Mouse (Mus musculus) heart, embryonic 13.5 days (tissue): Measurements from ENCODE around the gene Golga5. TPM values are rescaled to one million over a fixed set of nuclear protein-coding genes. Genes with fewer than 3 reads are reported as not detected.

ENCODE experiments used
- ATAC-seq: fragments of 200-750 bp; cut with Nextera tagmentation; 2 replicates; pipeline ENCODE4 v1.8.0; 2017; ENCODE audit warnings: moderate TSS enrichment; ENCODE audit not compliant: insufficient number of reproducible peaks, low FRiP score, low TSS enrichment; ENCODE audit errors: extremely low read depth
- H3K27ac ChIP-seq: fragments of 300-500 bp; sonication (generic); replicated peaks from 2 replicates; pipeline ENCODE4 v1.5.1; 2015; ENCODE audit warnings: moderate library complexity, mild to moderate bottlenecking, inconsistent platforms
- H3K27me3 ChIP-seq: fragments of 300-500 bp; sonication (generic); replicated peaks from 2 replicates; pipeline ENCODE4 v1.6.1; 2015; ENCODE audit warnings: mild to moderate bottlenecking, inconsistent platforms
- H3K36me3 ChIP-seq: fragments of 300-500 bp; sonication (generic); 2 replicates; pipeline ENCODE4 v1.6.1; 2015; ENCODE audit warnings: mild to moderate bottlenecking, inconsistent platforms
- H3K4me1 ChIP-seq: fragments of 300-500 bp; sonication (generic); 2 replicates; pipeline ENCODE4 v1.6.1; 2015; ENCODE audit warnings: inconsistent platforms
- H3K4me2 ChIP-seq: fragments of 300-500 bp; sonication (generic); 2 replicates; pipeline ENCODE4 v1.6.1; 2015; ENCODE audit warnings: inconsistent platforms, mild to moderate bottlenecking, moderate library complexity
- H3K4me3 ChIP-seq: fragments of 300-500 bp; sonication (generic); 2 replicates; pipeline ENCODE4 v1.5.1; 2015; ENCODE audit warnings: moderate library complexity, mild to moderate bottlenecking, inconsistent platforms
- H3K9ac ChIP-seq: fragments of 300-500 bp; sonication (generic); 2 replicates; pipeline ENCODE4 v1.6.1; 2015; ENCODE audit warnings: inconsistent platforms, mild to moderate bottlenecking, moderate library complexity
- H3K9me3 ChIP-seq: fragments of 300-500 bp; sonication (generic); 2 replicates; pipeline ENCODE4 v1.6.1; 2016; ENCODE audit warnings: inconsistent platforms
- WGBS: fragments of 180-500 bp; shearing (Covaris S2); methylation state at CpG from one replicate; pipeline ENCODE4 v1.1.7; 2015; ENCODE audit warnings: mixed read lengths; 5-methylcytosine and 5-hydroxymethylcytosine counted together
- polyA plus RNA-seq: library from polyadenylated mRNA; unstranded; fragments of >200 nt; fragmentation: Nextera tagmentation; extraction: Ambion mirVana; gene quantifications from 2 replicates; pipeline ENCODE4 v1.2.1, GENCODE M21; 2015

Golga5 gene
- 22.3 and 22.8 TPM in 2 replicates for polyA plus RNA-seq

DNA sequence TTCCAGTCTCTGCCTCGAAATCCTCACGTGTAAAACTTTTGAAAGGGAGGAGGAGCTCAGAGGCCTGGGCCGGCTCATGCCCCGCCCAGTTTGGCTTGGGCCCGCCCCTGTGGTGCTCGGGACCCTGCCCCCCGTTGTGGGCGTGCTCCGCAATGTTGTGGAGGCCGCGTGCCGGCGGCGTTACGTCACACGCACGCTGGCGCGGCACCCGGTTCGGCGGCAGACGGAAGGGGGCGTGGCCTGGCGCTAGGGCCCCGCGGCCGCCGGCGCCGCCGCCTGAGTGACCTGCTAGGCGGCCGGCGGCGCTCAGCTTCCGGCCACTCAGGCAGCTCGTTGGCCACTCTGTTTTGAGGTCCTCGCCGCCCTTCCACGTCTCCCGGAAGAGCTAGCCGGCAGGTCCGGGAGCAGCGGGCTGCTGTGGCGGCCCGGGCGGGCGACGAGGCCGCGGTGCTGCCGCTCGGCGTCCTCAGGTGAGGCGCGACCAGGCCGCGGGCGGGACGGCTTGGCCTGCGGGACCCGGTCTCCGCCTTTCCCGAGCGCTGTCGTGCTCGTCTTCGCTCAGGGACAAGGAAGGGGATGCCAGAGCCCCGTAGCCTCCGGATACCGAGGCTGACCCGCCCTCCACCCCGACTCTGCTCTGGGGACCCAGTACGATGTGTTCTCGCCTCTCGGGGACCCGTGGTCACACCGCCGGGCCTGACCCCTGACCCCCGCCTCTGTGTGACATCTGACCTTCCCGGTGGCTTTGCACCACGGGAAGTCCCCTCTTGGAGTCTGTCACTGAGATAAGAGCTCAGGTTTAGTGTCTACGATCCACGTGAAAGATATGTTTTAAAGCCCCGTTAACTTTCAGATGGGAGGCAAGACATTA, at the start of gene Golga5:
Golga5 (plus strand) TSS at position 242 of the 871 bp plus-strand sequence.
- H3K4me1 ChIP-seq: peaks cover 11% of the 10 kb centered on the region
- no peaks in the 10 kb centered on the region for H3K9me3 ChIP-seq
- H3K27ac ChIP-seq: peak within 1 kb of the TSS; percentile 61
- H3K27me3 ChIP-seq: no peaks in the 10 kb centered on the region
- peak within 1 kb of the TSS; percentile 81 for H3K4me2 ChIP-seq
- ATAC-seq: peak; percentile 99
- peaks cover 21% of the 10 kb centered on the region for H3K36me3 ChIP-seq
- peak within 1 kb of the TSS; percentile 96 for H3K9ac ChIP-seq
- peak within 1 kb of the TSS; percentile 95 for H3K4me3 ChIP-seq
- under 1% methylated on average over 83 of the region's 86 CpGs for WGBS

DNA sequence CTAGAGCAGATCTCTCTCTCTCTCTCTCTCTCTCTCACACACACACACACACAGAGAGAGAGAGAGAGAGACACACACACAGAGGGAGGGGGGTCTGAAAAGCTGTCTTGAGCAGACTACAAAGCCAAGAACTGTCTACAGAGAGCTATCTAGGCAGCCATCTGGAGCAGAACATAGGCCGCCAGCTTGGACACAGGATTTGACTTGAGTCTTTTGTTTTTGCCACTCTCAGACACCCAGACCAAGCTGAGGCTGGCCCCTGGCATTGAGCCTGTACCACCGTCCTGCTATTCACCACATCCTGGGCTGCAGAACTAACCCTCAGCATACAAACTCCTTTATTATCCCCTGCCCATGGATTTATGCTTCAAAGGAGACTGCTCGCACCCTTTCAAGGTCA, 49.4 kb upstream of the Golga5 start:
- WGBS: 64% methylated on average over 3 of the region's 3 CpGs
- Histone ChIP-seq H3K27me3 (no peaks in the 10 kb centered on the region), H3K4me2 (no peak overlapping the region), H3K27ac (peak overlapping the region; percentile 70), H3K9ac (peak overlapping the region; percentile 38; the same call in 1 of the 2 replicates), H3K9me3 (no peaks in the 10 kb centered on the region), H3K36me3 (peaks cover 16% of the 10 kb centered on the region), H3K4me1 (peaks cover 89% of the 10 kb centered on the region), H3K4me3 (no peak overlapping the region)
- no peak for ATAC-seq

DNA sequence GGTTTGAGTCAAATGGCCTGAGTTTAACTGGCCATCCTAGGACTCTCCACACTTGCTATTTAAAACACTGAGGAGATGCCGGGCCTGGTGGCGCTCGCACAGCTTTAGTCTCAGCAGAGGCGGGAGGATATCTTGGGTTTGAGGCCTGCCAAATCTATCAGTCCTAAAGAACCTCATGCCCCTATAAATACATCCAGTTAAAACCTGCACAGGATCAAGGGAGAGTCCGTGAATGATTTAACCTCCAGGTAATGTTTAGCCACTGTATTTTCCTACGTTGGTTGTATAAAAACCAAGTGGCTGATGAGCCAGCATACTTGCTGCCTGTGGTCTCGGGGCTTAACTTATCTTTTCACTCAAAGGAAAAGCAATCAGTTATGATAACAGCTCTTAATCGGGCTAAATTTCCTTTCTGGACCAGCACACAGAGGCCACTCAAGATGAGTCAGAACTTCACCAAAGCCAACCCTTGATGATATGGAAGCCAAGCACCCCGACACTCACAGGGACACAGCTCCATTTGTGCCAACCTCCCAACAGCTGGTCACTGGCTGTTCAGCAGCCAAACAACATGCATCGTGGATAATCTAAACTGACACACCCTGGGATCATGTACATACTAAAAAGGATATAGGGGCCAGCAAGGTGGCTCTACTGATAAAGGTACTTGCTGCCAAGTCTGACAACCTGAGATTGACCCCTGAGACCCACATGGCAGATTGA, 48.6 kb upstream of the Golga5 start:
- H3K4me2 ChIP-seq: 0 out of 2 replicates have a peak overlapping the region, but pooled peaks have one; percentile 4
- H3K36me3 ChIP-seq: peaks cover 9% of the 10 kb centered on the region
- peak overlapping the region; percentile 70 for H3K27ac ChIP-seq
- peak overlapping the region; percentile 8; the same call in 1 of the 2 replicates for H3K9ac ChIP-seq
- no peaks in the 10 kb centered on the region for H3K27me3 ChIP-seq
- H3K9me3 ChIP-seq: no peaks in the 10 kb centered on the region
- H3K4me3 ChIP-seq: no peak overlapping the region
- WGBS: 31% methylated on average over 10 of the region's 10 CpGs
- H3K4me1 ChIP-seq: peaks cover 91% of the 10 kb centered on the region
- no peak for ATAC-seq

DNA sequence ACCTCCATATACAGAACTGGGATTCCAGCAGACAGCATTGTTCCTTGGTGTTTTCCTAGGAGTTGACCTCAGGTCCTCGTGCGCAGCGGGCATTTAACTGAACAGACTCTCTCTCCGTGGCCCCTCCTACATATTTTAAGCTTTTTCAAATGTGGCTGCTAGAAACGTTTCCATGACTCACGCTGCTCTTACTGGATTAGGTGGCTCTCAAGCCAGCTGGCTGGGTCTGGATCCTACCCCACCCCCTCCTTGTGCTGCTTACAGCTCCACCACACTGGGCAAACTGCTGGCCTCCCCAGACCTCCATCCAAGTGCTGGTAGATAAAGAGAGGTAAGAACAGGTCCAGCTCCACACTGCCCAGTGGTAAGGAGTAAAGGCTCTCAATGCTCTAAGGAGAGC, 46.9 kb upstream of the Golga5 start:
- 31% methylated on average over 6 of the region's 6 CpGs for WGBS
- peak overlapping the region; percentile 31; the same call in 1 of the 2 replicates for H3K4me2 ChIP-seq
- H3K4me3 ChIP-seq: no peak overlapping the region
- peaks cover 15% of the 10 kb centered on the region for H3K36me3 ChIP-seq
- ATAC-seq: peak; percentile 29; the same call in 1 of the 2 replicates
- peak overlapping the region; percentile 82 for H3K27ac ChIP-seq
- H3K27me3 ChIP-seq: no peaks in the 10 kb centered on the region
- no peak overlapping the region for H3K9ac ChIP-seq
- H3K4me1 ChIP-seq: peaks cover 74% of the 10 kb centered on the region
- H3K9me3 ChIP-seq: peaks cover 6% of the 10 kb centered on the region; the same call in 1 of the 2 replicates

DNA sequence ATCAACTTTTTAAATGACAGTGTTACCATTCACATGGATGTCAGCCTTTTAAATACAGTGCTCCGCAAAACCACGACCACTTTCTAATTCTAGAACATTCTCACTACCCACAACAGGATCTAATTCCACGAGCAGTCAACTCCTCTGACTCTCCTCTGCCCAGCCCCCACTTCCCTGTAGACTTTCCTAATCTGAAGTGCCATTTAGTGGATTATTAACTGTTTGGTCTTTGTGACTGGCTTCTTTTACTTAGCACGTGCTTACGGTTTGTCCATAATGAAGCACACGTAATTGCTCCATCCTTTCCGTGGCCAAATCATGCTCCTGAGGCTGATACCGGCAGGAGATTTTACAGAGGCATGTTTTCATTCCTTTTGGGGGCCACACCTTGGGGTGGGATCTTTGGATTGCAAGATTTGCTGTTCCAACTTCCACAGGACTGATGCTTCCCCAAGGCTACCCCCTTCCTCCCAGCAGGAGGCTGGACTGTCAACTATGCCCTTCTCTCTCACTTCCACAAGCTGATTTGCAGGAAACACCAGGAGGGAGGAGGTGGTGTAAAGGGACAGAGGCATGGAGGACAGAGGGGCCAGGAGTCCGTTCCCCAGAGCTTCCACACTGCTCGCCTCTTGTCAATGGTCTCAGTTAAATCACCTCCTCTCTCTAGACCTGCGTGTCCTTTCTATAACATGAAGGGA, 46.2 kb upstream of the Golga5 start:
- H3K4me2 ChIP-seq: peak overlapping the region; percentile 13; the same call in 1 of the 2 replicates
- no peak overlapping the region for H3K4me3 ChIP-seq
- peak overlapping the region; percentile 82 for H3K27ac ChIP-seq
- no peak overlapping the region for H3K9ac ChIP-seq
- peak; percentile 6; the same call in 1 of the 2 replicates for ATAC-seq
- no peaks in the 10 kb centered on the region for H3K27me3 ChIP-seq
- WGBS: 64% methylated on average over 11 of the region's 11 CpGs
- H3K4me1 ChIP-seq: peaks cover 68% of the 10 kb centered on the region
- H3K36me3 ChIP-seq: peaks cover 15% of the 10 kb centered on the region
- peaks cover 6% of the 10 kb centered on the region; the same call in 1 of the 2 replicates for H3K9me3 ChIP-seq

DNA sequence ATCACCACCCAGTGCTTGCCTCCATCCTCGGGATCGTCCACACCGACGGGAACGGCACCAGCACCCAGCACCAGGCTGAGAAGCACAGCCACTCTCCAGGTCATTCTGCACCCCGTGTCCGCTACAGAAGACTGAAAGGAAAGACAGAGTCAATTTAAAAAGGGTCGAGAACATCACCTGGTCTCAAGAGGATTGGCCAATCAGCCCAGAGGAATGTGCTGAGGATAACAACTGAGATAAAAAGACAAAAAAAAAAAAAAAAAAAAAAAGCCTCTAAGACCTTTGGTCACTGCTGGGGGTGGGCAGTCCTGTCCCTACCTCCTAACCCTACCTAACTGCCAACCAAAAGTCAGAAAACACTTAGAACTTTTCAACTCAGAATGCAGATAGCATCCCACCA, 45.3 kb upstream of the Golga5 start:
- no peak overlapping the region for H3K9ac ChIP-seq
- no peak overlapping the region for H3K4me3 ChIP-seq
- H3K36me3 ChIP-seq: peaks cover 15% of the 10 kb centered on the region
- WGBS: 55% methylated on average over 8 of the region's 8 CpGs
- no peaks in the 10 kb centered on the region for H3K27me3 ChIP-seq
- peak overlapping the region; percentile 13 for H3K4me2 ChIP-seq
- peak overlapping the region; percentile 82 for H3K27ac ChIP-seq
- no peak for ATAC-seq
- H3K9me3 ChIP-seq: peaks cover 6% of the 10 kb centered on the region; the same call in 1 of the 2 replicates
- H3K4me1 ChIP-seq: peaks cover 61% of the 10 kb centered on the region

DNA sequence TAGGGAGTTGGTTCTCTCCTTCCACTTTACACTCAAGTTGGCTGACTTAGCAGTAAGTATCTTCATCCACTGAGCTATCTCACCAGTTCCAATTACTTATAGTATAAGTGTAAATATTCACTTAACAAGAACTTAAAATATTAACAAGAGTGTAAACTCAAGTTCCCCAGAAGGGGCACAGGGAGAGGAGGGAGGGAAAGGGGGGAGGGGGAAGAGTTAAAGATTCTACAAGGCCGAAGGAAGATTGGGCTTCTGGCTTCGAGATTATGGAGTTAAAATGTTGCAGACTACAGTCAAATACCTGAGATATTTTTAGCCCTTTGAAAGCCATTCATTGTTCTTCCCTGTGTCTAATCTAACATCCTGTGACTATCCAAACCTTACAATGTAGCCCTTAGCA, 44.5 kb upstream of the Golga5 start:
- no peak for ATAC-seq
- peaks cover 56% of the 10 kb centered on the region for H3K4me1 ChIP-seq
- H3K27me3 ChIP-seq: no peaks in the 10 kb centered on the region
- H3K27ac ChIP-seq: no peak overlapping the region
- no peak overlapping the region for H3K4me3 ChIP-seq
- WGBS: 26% methylated on average over 2 of the region's 2 CpGs
- H3K9ac ChIP-seq: no peak overlapping the region
- H3K9me3 ChIP-seq: peaks cover 6% of the 10 kb centered on the region; the same call in 1 of the 2 replicates
- H3K4me2 ChIP-seq: no peak overlapping the region
- peaks cover 15% of the 10 kb centered on the region for H3K36me3 ChIP-seq

DNA sequence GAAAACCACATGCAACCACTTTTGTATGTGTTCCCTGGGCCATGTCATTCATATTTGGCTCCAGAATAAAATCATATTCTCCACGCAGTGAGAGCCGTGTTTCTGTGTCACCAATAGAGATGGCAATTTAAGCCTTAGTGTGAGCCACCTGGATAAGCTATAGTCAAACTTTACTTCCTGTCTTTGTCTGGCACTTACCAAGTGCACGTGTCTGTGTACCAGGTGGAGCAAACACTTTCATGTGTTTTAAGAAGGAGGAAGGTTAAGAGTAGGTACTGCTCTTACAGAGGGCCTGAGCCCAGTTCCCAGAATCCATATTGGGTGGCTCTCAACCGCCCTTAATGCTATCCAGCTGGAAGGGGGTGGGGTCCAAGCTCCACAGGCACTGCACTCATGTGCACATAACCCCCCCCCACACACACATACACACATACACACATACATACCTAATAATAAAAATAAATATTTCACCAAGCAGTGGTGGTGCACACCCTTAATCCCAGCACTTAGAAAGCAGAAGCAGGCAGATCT, 43.8 kb upstream of the Golga5 start:
- no peak overlapping the region for H3K4me3 ChIP-seq
- 73% methylated on average over 4 of the region's 4 CpGs for WGBS
- H3K27me3 ChIP-seq: no peaks in the 10 kb centered on the region
- H3K36me3 ChIP-seq: peaks cover 15% of the 10 kb centered on the region
- no peak overlapping the region for H3K9ac ChIP-seq
- H3K4me2 ChIP-seq: no peak overlapping the region
- H3K27ac ChIP-seq: no peak overlapping the region; the same call in 1 of the 2 replicates
- peaks cover 49% of the 10 kb centered on the region for H3K4me1 ChIP-seq
- ATAC-seq: no peak
- H3K9me3 ChIP-seq: peaks cover 6% of the 10 kb centered on the region; the same call in 1 of the 2 replicates

DNA sequence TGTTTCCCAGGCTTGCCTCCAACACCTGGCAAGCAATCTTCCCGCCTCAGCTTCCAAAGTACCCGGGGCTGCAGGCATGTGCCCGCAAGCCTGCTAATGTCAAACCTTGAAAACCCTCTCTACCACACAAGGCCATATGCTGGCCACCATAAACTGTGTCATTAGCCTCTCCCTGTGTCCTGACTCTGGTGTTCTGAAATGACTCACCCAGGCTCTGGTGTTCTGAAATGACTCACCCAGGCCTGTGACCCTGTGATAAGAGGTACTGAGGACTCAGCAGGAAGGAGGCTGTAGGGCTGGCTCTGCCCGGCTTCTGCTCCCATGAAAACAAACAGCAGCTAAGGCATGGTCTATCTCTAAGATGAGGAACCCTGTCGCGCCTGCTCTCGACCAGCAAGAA, 42.6 kb upstream of the Golga5 start:
- ATAC-seq: peak; percentile 80
- no peak overlapping the region for H3K4me2 ChIP-seq
- peaks cover 6% of the 10 kb centered on the region; the same call in 1 of the 2 replicates for H3K9me3 ChIP-seq
- H3K27ac ChIP-seq: no peak overlapping the region; the same call in 1 of the 2 replicates
- H3K4me1 ChIP-seq: peaks cover 40% of the 10 kb centered on the region
- WGBS: 67% methylated on average over 7 of the region's 7 CpGs
- H3K36me3 ChIP-seq: peaks cover 15% of the 10 kb centered on the region
- H3K27me3 ChIP-seq: no peaks in the 10 kb centered on the region
- no peak overlapping the region for H3K9ac ChIP-seq
- H3K4me3 ChIP-seq: no peak overlapping the region

DNA sequence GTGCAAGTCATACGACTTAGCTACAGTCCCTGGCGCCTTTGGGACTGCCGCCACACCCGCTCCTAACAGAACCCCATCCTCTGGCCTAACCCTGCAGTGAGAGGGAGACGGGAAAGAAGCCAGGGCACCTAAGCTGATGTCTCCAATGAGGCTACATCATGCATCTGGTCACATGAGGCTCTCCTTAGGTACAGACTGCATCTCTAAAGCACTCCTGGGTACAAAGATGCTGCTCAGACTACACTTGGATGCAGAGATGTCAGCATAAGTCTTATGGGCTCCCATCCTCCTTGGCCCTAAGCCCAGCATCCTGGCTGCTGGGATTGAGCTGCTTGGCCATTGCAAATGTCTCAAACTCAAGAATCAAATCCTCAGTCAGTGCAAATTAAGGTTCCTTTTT, 39.3 kb upstream of the Golga5 start:
- H3K4me1 ChIP-seq: peaks cover 37% of the 10 kb centered on the region
- no peak for ATAC-seq
- peaks cover 5% of the 10 kb centered on the region for H3K36me3 ChIP-seq
- H3K4me3 ChIP-seq: no peak overlapping the region
- no peak overlapping the region for H3K27ac ChIP-seq
- no peak overlapping the region for H3K4me2 ChIP-seq
- H3K9ac ChIP-seq: no peak overlapping the region
- H3K9me3 ChIP-seq: peaks cover 6% of the 10 kb centered on the region; the same call in 1 of the 2 replicates
- H3K27me3 ChIP-seq: no peaks in the 10 kb centered on the region
- 92% methylated on average over 5 of the region's 5 CpGs for WGBS
